Mouse (Mus musculus): ENCODE measurements around the gene Tmem184b. TPM values are rescaled to one million over a fixed set of nuclear protein-coding genes. Genes with fewer than 3 reads are reported as not detected.
A peak's percentile ranks its signal among the peaks of the same experiment; 100 is the strongest.

Tmem184b gene
- polyA plus RNA-seq, 1 experiment: 69.0 TPM

DNA sequence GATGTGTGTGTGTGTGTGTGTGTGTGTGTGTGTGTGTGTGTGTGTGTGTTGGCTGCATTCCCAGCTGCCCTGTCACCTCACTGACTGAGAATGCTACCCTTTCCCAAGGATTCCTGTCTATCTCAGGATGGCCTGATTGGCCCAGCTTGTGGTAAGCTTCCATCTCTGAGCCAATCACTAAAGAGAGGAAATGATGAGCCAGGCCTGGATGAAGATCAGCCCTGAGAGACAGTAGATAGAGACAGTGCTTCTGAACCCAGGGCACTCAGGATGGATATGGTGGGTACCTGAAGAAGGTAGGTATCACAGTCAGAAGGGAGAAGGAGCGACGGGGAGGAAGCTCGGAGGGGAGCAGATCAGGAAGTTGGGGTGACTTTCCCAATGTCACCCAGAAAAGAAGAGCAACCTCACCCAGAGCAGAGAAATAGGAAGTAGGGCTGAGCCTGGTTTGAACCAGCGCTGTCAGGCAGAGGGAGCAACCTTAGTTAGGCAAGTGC is 5.8 kb upstream of the Tmem184b start:
- Histone ChIP-seq H3K4me3 (ENCODE audit: insufficient read depth, low read depth, low read length) (no peak overlapping the region), H3K36me3 (ENCODE audit: control insufficient read depth, insufficient read depth, low read length) (no peaks in the 10 kb centered on the region), H3K27ac (ENCODE audit: insufficient read depth, low read depth, low read length) (no peak overlapping the region), H3K4me1 (ENCODE audit: control insufficient read depth, insufficient read depth, low read length) (no peaks in the 10 kb centered on the region), H3K27me3 (replicated peaks; ENCODE audit: control insufficient read depth, insufficient read depth, low read length) (no peaks in the 10 kb centered on the region)
- TF ChIP-seq POLR2A (IDR thresholded peaks at IDR 0.05; ENCODE audit: low read depth, low read length) (no peak), CTCF (conservative IDR thresholded peaks at IDR 0.05; ENCODE audit: insufficient read depth, insufficient read length, low read depth, low read length) (no peak)
- 86% methylated on average over 4 of the region's 4 CpGs for WGBS
- no peak for DNase-seq

- no peaks in the 10 kb centered on the region for H3K27me3 ChIP-seq (replicated peaks; ENCODE audit: control insufficient read depth, insufficient read depth, low read length)
- no peak for DNase-seq
- H3K27ac ChIP-seq (ENCODE audit: insufficient read depth, low read depth, low read length): no peak overlapping the region
- no peak for TF ChIP-seq CTCF (conservative IDR thresholded peaks at IDR 0.05; ENCODE audit: insufficient read depth, insufficient read length, low read depth, low read length)
- no peak for TF ChIP-seq POLR2A (IDR thresholded peaks at IDR 0.05; ENCODE audit: low read depth, low read length)
- H3K36me3 ChIP-seq (ENCODE audit: control insufficient read depth, insufficient read depth, low read length): no peaks in the 10 kb centered on the region
- H3K4me3 ChIP-seq (ENCODE audit: insufficient read depth, low read depth, low read length): no peak overlapping the region
- peaks cover 9% of the 10 kb centered on the region; the same call in 1 of the 2 replicates for H3K4me1 ChIP-seq (ENCODE audit: control insufficient read depth, insufficient read depth, low read length)
- WGBS: 92% methylated on average over 4 of the region's 4 CpGs
These were observed 3.2 kb upstream of the Tmem184b start for GRCm38 (mm10) chr15:79406564-79406963.

GRCm38 (mm10) chr15:79404277-79404676 is 908 bp upstream of the Tmem184b start:
- Histone ChIP-seq H3K4me1 (ENCODE audit: control insufficient read depth, insufficient read depth, low read length) (peaks cover 26% of the 10 kb centered on the region), H3K27ac (ENCODE audit: insufficient read depth, low read depth, low read length) (no peak overlapping the region), H3K27me3 (replicated peaks; ENCODE audit: control insufficient read depth, insufficient read depth, low read length) (no peaks in the 10 kb centered on the region), H3K4me3 (ENCODE audit: insufficient read depth, low read depth, low read length) (no peak overlapping the region), H3K36me3 (ENCODE audit: control insufficient read depth, insufficient read depth, low read length) (no peaks in the 10 kb centered on the region)
- no peak for DNase-seq
- WGBS: 88% methylated on average over 1 of the region's 1 CpGs
- no peak for TF ChIP-seq POLR2A (IDR thresholded peaks at IDR 0.05; ENCODE audit: low read depth, low read length)
- no peak for TF ChIP-seq CTCF (conservative IDR thresholded peaks at IDR 0.05; ENCODE audit: insufficient read depth, insufficient read length, low read depth, low read length)

DNA sequence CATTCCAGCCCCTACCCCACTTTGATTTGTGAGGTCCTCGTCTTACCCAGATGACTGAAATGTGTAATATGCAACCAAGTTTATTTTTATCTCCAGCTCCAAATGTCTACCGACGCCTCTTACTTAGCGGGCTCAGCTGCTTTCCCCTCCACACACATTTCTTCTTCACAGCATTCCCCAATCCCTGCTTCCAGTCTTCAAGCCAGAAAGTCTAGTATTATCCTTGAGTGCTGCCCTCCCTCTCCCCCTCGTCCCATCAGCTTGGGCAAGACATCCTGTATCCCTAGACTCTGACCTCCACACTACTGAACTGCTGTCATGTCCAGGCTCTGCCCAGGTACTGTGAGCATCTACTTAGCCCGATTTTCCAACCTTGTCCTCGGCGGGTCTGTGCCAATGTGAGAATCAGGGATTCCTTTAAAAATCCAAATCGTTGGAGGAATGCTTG is 418 bp upstream of the Tmem184b start:
- TF ChIP-seq CTCF (conservative IDR thresholded peaks at IDR 0.05; ENCODE audit: insufficient read depth, insufficient read length, low read depth, low read length) (no peak), POLR2A (IDR thresholded peaks at IDR 0.05; ENCODE audit: low read depth, low read length) (no peak)
- Histone ChIP-seq H3K4me1 (ENCODE audit: control insufficient read depth, insufficient read depth, low read length) (peaks cover 29% of the 10 kb centered on the region), H3K27me3 (replicated peaks; ENCODE audit: control insufficient read depth, insufficient read depth, low read length) (no peaks in the 10 kb centered on the region), H3K36me3 (ENCODE audit: control insufficient read depth, insufficient read depth, low read length) (no peaks in the 10 kb centered on the region), H3K27ac (ENCODE audit: insufficient read depth, low read depth, low read length) (peak overlapping the region; percentile 85; the same call in 1 of the 2 replicates), H3K4me3 (ENCODE audit: insufficient read depth, low read depth, low read length) (peak overlapping the region; percentile 91)
- DNase-seq: no peak
- WGBS: 22% methylated on average over 9 of the region's 9 CpGs

- 30% methylated on average over 5 of the region's 5 CpGs for WGBS
- H3K4me1 ChIP-seq (ENCODE audit: control insufficient read depth, insufficient read depth, low read length): peaks cover 29% of the 10 kb centered on the region
- H3K27me3 ChIP-seq (replicated peaks; ENCODE audit: control insufficient read depth, insufficient read depth, low read length): no peaks in the 10 kb centered on the region
- H3K27ac ChIP-seq (ENCODE audit: insufficient read depth, low read depth, low read length): no peak overlapping the region
- H3K36me3 ChIP-seq (ENCODE audit: control insufficient read depth, insufficient read depth, low read length): no peaks in the 10 kb centered on the region
- peak overlapping the region; percentile 91 for H3K4me3 ChIP-seq (ENCODE audit: insufficient read depth, low read depth, low read length)
- TF ChIP-seq POLR2A (IDR thresholded peaks at IDR 0.05; ENCODE audit: low read depth, low read length): no peak
- no peak for DNase-seq
These were observed 1.2 kb downstream of the Tmem184b start for GRCm38 (mm10) chr15:79402176-79402575.

DNA sequence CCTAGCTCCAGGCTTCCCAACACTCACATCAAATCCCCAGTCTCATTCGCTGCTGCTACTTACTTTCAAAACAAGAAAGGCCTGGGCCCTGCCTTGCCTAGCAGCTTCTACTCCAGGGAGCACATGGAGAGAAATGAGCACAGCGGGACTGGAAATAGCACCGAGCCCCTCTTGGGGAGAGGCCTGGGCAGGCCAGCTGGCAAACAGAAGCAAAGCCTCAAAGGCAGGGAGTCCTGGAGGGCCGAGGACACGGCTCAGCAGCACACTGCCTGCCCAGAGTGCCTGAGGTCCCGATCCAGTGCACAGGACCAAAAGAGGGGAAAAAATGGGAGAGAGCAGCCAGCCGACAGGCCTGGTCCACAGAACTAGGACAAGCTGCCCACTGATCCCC is 2.4 kb downstream of the Tmem184b start:
- no peak overlapping the region for H3K4me3 ChIP-seq (ENCODE audit: insufficient read depth, low read depth, low read length)
- DNase-seq: no peak
- TF ChIP-seq POLR2A (IDR thresholded peaks at IDR 0.05; ENCODE audit: low read depth, low read length) (no peak), CTCF (conservative IDR thresholded peaks at IDR 0.05; ENCODE audit: insufficient read depth, insufficient read length, low read depth, low read length) (no peak)
- no peaks in the 10 kb centered on the region for H3K27me3 ChIP-seq (replicated peaks; ENCODE audit: control insufficient read depth, insufficient read depth, low read length)
- peak overlapping the region; percentile 68 for H3K27ac ChIP-seq (ENCODE audit: insufficient read depth, low read depth, low read length)
- H3K36me3 ChIP-seq (ENCODE audit: control insufficient read depth, insufficient read depth, low read length): no peaks in the 10 kb centered on the region
- H3K4me1 ChIP-seq (ENCODE audit: control insufficient read depth, insufficient read depth, low read length): peaks cover 29% of the 10 kb centered on the region
- WGBS: 42% methylated on average over 7 of the region's 7 CpGs

DNA sequence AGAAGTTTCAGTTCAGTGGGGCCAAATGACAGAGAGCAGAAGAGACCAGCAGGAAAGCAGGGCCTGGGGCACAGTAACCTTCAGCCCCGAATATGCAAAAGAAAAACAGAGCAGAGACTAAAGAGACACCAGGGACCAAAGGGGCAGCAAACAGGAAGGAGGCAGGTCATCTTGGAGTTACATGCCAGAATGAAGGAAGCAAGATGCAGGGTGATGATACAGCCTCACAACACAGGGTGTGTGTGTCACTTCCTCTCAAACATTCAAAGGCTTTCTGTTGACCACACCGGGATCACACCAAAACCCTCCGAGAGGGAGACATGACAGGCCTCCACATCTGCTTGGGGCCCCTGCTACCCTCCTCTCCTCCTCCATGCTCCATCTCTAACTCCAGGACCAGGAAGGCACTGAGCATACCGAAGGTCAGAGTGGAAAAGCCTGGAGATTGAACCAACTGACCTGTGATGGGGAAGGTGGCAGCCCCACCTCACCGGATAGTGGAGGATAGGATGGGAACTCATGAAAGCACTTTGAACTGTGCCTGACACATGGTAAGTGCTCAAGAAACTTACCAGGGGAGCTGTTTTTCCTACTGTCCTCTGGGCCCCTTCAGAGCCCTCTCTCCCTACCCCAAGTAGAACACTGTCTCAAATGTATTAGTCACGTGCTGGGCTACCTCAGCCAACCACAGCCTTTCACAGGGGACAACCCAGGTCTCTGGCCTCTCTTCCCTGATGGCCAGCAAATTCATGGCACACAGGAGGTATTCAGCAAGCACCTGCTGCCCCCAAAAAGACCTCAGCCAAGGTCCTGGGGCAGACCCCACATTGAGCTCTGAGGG is 3.0 kb downstream of the Tmem184b start:
- Histone ChIP-seq H3K4me3 (ENCODE audit: insufficient read depth, low read depth, low read length) (no peak overlapping the region), H3K4me1 (ENCODE audit: control insufficient read depth, insufficient read depth, low read length) (peaks cover 29% of the 10 kb centered on the region), H3K27ac (ENCODE audit: insufficient read depth, low read depth, low read length) (peak overlapping the region; percentile 68), H3K27me3 (replicated peaks; ENCODE audit: control insufficient read depth, insufficient read depth, low read length) (no peaks in the 10 kb centered on the region), H3K36me3 (ENCODE audit: control insufficient read depth, insufficient read depth, low read length) (no peaks in the 10 kb centered on the region)
- WGBS: 43% methylated on average over 6 of the region's 6 CpGs
- peak; percentile 61 for DNase-seq
- no peak for TF ChIP-seq POLR2A (IDR thresholded peaks at IDR 0.05; ENCODE audit: low read depth, low read length)
- no peak for TF ChIP-seq CTCF (conservative IDR thresholded peaks at IDR 0.05; ENCODE audit: insufficient read depth, insufficient read length, low read depth, low read length)

All from kidney, adult 2 months (tissue).